Mouse (Mus musculus) embryonic stem cell, embryonic (primary cell): ENCODE results near the gene Man2b2.

Experiments used
- CTCF ChIA-PET, 4 experiments: fragments of 300-600 bp in 2 of 4; fragments of 350-600 bp in 2 of 4; sonication (Branson Sonifier 250); formaldehyde crosslinking; loops; one replicate each; lab custom pipeline; 2022; ENCODE audit warnings: inconsistent platforms in 2 of 4; lab: Charles Lee
- POLR2A ChIA-PET, 4 experiments: fragments of 300-600 bp in 2 of 4; fragments of 350-600 bp in 2 of 4; sonication (Branson Sonifier 250); formaldehyde crosslinking; loops; one replicate each; lab custom pipeline; 2022; ENCODE audit warnings: antibody characterized with exemption in 4 of 4, inconsistent platforms in 1 of 4; lab: Charles Lee

Gene Man2b2

GRCm38 (mm10) chr5:36810634-36811033, 19.8 kb downstream of the Man2b2 start:
- CTCF ChIA-PET = interaction anchor here (0.5 to 3.0 kb wide), 50 partner anchors 9 to 1995 kb away, joined by 3 to 36 read pairs (median 4); partner anchors contain the start of genes Man2b2 (in 2 of the 4) and Mrfap1 (in 1 of the 4)
- POLR2A ChIA-PET = interaction anchor here in 3 of 4 experiments (0.6 to 5.3 kb wide), 36 partner anchors 8 to 346 kb away, joined by 3 to 51 read pairs (median 5); partner anchors contain the start of genes Mrfap1 (in 3 of the 3), Man2b2 (in 2 of the 3) and Grpel1 (in 1 of the 3)

- CTCF ChIA-PET = interaction anchor here (0.6 to 3.0 kb wide), 6 partner anchors 11 to 61 kb away, joined by 3 to 12 read pairs (median 3); partner anchors contain the start of genes Man2b2 (in 2 of the 4) and Mrfap1 (in 1 of the 4)
- POLR2A ChIA-PET = interaction anchor here (0.5 to 5.3 kb wide), 11 partner anchors 9 to 32 kb away, joined by 3 to 51 read pairs (median 7); partner anchors contain the start of gene Mrfap1 (in 4 of the 4)
Measured at GRCm38 (mm10) chr5:36809123-36809522, 21.3 kb downstream of the Man2b2 start.

DNA sequence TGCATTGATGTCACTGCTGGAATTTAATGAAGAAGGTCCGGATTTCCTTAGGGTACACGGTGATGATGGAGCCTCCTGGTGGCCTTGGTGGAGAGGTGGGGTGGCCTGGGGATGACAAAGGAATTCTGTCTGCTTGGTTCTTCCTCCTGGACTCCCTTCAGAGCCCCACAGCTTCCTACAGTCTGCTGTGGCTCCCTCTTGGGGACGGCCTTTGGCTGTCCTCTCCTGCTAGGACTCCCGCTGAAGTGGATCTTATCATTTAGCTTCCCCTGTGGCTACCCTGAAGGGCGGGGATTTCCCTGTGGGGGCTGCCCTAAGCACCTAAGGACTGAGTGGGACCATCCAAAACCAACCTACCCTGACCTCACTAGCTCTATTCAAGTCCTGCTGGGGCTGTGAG, 23.3 kb downstream of the Man2b2 start:
- POLR2A ChIA-PET = interaction anchor here in 3 of 4 experiments (0.6 to 5.3 kb wide), 12 partner anchors 10 to 225 kb away, joined by 3 to 51 read pairs (median 4); partner anchors contain the start of gene Mrfap1 (in 3 of the 3)
- CTCF ChIA-PET = interaction anchor here (0.6 to 2.6 kb wide), 7 partner anchors 10 to 411 kb away, joined by 3 to 12 read pairs (median 5); partner anchors contain the start of genes Man2b2 (in 1 of the 4) and Mrfap1 (in 1 of the 4)

- ChIA-PET CTCF (interaction anchor here (0.6 to 2.0 kb wide), 14 partner anchors 10 to 492 kb away, joined by 3 to 11 read pairs (median 4); partner anchors contain the start of gene Man2b2 (in 3 of the 4)), POLR2A (interaction anchor here (0.5 to 3.6 kb wide), 40 partner anchors 8 to 696 kb away, joined by 3 to 51 read pairs (median 5); partner anchors contain the start of genes Grpel1 (in 3 of the 4), Man2b2 (in 2 of the 4) and Evc2 (in 1 of the 4))
Measured at GRCm38 (mm10) chr5:36797291-36797690, 33.2 kb downstream of the Man2b2 start.

DNA sequence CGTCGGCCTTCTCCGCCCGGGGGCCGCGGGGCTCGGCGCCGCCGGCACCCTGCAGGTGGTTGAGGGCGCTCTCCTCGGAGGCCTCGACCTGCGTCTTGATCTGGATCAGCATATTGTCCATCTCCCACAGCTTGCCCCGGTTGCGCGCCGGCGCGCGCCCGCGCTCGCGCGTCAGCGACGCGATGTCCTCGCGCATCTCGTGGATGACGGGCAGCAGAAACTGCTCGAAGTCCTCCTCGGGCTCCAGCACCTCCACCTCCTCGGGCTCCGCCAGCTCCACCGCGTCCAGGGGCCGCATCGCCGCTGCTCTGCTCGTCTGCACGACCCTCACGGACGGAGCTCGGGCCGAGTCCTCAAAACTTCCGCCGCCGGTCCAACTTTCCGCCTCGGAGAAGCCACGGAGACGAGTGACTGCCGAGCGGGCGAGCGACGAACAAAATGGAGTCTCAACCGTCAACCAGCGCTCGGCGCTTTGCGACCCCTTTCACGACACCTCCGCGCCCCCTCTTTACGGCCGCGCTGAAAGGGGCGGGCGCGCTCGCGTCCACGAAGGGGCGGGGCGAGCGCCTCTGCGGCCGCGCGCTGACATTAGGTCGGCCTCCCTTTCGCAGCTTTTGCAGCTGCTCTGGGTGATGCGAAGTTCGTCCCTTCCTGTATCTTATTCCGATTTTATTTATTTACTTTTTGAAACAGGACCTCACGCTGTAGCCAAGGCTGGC, 34.0 kb downstream of the Man2b2 start, which contains the start of gene Mrfap1:
Gene Mrfap1, minus strand, starts transcription at position 477 of the 719 bp plus-strand sequence.
- POLR2A ChIA-PET = interaction anchor here (0.5 to 3.6 kb wide), 39 partner anchors 9 to 332 kb away, joined by 3 to 51 read pairs (median 5); partner anchors contain the start of genes Grpel1 (in 3 of the 4) and Man2b2 (in 2 of the 4)
- CTCF ChIA-PET = interaction anchor here (0.6 to 2.0 kb wide), 14 partner anchors 11 to 856 kb away, joined by 3 to 11 read pairs (median 4); partner anchors contain the start of gene Man2b2 (in 3 of the 4)

- ChIA-PET POLR2A (interaction anchor here in 3 of 4 experiments (0.7 to 3.6 kb wide), 22 partner anchors 8 to 1040 kb away, joined by 3 to 51 read pairs (median 6); partner anchors contain the start of genes Man2b2 (in 2 of the 3) and Grpel1 (in 1 of the 3)), CTCF (interaction anchor here in 2 of 4 experiments (0.6 to 2.0 kb wide), 3 partner anchors 35 to 855 kb away, joined by 4 to 6 read pairs (median 6); partner anchors contain the start of gene Man2b2 (in 2 of the 2))
Measured at GRCm38 (mm10) chr5:36795647-36796295, 34.7 kb downstream of the Man2b2 start.

DNA sequence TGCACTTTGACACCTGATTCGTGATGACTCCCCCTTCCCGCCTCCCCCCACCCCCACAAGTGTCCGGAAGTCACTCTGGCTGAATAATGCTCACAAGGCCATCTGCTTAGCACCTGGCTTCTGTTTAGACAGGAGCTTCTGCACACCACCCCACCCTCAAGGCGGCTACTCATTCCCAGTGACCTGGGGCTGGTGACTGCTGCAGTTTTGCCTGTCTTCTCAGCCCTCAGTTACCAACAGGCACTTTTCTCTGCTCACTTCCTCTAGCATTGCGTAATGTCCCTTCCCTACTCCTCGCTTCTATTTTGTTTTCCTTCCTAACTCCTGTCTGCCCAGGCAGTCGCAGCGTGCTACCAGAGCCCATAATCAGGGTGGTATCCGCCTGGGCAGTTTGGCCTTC, 38.6 kb downstream of the Man2b2 start:
- ChIA-PET POLR2A (interaction anchor here in 2 of 4 experiments (0.7 to 3.9 kb wide), 6 partner anchors 16 to 1066 kb away, joined by 3 to 26 read pairs (median 4); no protein-coding TSS in a partner anchor), CTCF (interaction anchor here in 3 of 4 experiments (0.5 to 2.7 kb wide), 3 partner anchors 19 to 219 kb away, joined by 3 to 12 read pairs (median 7); no protein-coding TSS in a partner anchor)

DNA sequence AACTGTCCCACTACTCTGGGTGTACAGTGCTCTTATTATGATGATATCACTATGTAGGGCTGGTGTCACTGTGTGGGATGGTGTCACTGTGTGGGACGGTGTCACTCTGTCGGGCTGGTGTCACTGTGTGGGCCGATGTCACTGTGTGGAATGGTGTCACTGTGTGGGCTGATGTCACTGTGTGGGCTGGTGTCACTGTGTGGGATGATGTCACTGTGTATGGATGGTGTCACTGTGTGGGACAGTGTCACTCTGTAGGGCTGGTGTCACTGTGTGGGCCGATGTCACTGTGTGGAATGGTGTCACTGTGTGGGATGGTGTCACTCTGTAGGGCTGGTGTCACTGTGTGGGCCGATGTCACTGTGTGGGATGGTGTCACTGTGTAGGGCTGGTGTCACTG, 44.4 kb downstream of the Man2b2 start:
- ChIA-PET POLR2A (no interaction called here), CTCF (no interaction called here)

- CTCF ChIA-PET = interaction anchor here in 1 of 4 experiments (1.1 kb wide), 1 partner anchor 51 kb away, joined by 4 read pairs; the partner anchor contains the start of gene Man2b2
- POLR2A ChIA-PET = interaction anchor here in 2 of 4 experiments (0.7 to 1.6 kb wide), 5 partner anchors 13 to 315 kb away, joined by 3 to 6 read pairs (median 3); partner anchors contain the start of gene Grpel1 (in 1 of the 2)
Measured at GRCm38 (mm10) chr5:36779512-36779911, 50.9 kb downstream of the Man2b2 start.

DNA sequence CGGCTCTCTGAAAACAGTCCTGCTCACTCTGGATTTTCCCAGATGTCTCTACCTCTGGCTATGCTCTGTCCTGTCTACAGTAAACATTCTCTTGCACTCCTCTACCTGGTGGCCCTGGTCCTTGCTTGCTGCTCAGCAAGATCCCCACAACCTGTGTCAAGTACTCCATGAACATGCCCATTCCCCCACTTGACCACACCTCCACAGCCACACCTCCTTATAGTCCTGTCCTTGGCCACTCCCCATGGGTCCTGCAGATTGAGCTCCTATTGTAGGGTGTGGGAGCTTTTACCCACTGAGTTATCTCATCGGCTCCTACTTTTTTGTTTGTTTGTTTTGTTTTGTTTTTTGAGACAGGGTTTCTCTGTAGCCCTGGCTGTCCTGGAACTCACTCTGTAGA, 51.6 kb downstream of the Man2b2 start:
- ChIA-PET POLR2A (interaction anchor here in 2 of 4 experiments (0.7 to 7.4 kb wide), 7 partner anchors 9 to 314 kb away, joined by 3 to 48 read pairs (median 4); partner anchors contain the start of genes Grpel1 (in 1 of the 2) and Mrfap1 (in 1 of the 2)), CTCF (interaction anchor here in 1 of 4 experiments (1.1 kb wide), 2 partner anchors 15 to 51 kb away, joined by 3 to 4 read pairs; partner anchors contain the start of gene Man2b2)

DNA sequence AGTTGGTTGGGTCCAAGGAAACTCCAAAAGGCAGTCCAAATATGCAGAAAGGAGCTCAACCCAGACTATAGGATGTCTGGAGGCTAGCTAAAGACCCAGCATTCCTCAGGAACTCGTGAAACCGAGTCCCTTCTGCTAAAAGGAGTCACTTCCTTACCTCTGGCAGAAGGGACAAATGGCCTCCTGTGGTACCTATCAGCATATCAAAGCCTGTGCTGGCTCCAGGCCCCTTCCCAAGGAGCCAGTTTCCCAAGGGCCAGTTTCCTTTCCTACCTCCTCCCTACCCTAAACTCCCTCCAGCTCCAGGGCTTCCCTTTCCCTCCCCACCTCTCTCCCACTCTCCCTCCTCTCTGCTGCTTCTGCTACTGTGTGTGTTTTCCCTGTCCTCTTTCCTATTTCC, 53.3 kb downstream of the Man2b2 start:
- ChIA-PET CTCF (interaction anchor here (0.6 to 3.1 kb wide), 11 partner anchors 14 to 1024 kb away, joined by 3 to 10 read pairs (median 3); partner anchors contain the start of gene Man2b2 (in 1 of the 4)), POLR2A (interaction anchor here in 3 of 4 experiments (0.5 to 7.4 kb wide), 24 partner anchors 8 to 561 kb away, joined by 3 to 48 read pairs (median 4); partner anchors contain the start of genes Mrfap1 (in 3 of the 3), Evc2 (in 1 of the 3) and Grpel1 (in 1 of the 3))

DNA sequence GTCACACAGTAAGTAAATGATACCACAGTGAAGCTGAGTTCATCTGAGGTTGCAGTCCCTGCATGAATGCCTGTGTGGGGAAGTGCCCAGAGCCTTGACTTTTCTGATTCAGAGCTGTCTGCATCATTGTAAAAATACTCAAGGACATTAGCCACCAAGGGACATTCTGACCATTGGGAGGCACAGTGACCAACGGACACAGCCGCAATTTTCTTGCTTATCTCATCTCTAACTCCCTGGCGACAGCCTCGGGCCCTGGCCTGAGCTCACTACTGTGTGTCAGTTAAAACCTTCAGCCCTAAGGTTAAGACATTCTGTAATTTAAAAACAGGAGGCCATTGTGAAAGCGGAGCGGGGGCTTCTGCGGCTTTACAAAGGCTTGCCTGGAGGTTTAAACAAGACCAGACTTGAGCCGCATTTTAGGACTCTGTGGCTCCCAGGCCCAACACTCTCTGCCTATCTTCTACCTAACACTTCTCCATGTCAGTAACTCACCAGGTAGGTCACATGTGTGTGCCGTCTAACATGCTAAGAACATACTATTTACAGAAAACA, 54.4 kb downstream of the Man2b2 start:
- POLR2A ChIA-PET = interaction anchor here in 3 of 4 experiments (1.1 to 7.4 kb wide), 16 partner anchors 9 to 311 kb away, joined by 3 to 48 read pairs (median 5); partner anchors contain the start of genes Mrfap1 (in 2 of the 3), Grpel1 (in 1 of the 3) and Man2b2 (in 1 of the 3)
- CTCF ChIA-PET = interaction anchor here (0.6 to 3.1 kb wide), 9 partner anchors 32 to 55 kb away, joined by 3 to 10 read pairs (median 3); partner anchors contain the start of gene Man2b2 (in 1 of the 4)

DNA sequence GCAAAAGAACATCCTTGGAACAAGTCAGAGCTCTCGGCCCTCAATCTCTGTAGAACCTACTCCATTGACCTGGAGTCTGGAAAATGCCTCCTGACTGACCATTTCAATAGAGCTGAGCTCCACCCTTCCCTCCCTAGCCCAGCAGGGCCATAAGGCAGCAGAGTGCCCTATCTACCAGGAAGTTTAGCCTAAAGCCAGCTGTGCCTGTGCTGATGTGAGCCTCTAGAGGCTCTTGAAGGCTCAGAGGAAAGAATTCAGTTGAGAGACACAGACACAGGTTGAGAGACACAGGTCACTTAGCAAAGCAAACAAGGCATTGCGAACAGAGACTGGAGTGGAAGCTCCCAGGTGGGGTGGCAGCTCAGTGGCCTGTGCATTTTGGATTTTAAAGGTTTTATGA, 55.1 kb downstream of the Man2b2 start:
- CTCF ChIA-PET = interaction anchor here (0.5 to 3.1 kb wide), 9 partner anchors 12 to 377 kb away, joined by 3 to 10 read pairs (median 4); partner anchors contain the start of genes Man2b2 (in 1 of the 4) and Sorcs2 (in 1 of the 4)
- POLR2A ChIA-PET = interaction anchor here in 3 of 4 experiments (0.7 to 7.4 kb wide), 17 partner anchors 9 to 311 kb away, joined by 3 to 48 read pairs (median 3); partner anchors contain the start of genes Grpel1 (in 1 of the 3), Man2b2 (in 1 of the 3) and Mrfap1 (in 1 of the 3)

DNA sequence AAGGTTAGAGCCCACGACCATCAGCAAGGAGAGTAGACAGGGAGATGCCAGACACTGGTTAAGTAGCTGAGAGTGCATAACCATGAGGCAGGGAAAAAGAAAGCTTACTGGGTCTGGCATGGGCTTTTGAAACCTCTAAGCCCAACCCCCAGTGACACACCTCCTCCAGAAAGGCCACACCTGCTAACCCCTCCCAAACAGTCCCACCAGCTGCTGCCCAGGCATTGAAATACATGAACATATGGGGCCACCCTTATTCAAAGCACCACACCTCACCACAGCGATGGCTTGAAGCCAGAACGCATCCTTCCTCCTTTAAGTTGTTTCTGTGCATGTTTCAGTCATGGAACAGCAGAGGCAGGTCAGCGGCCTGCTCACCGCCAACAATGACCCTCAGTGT, 57.9 kb downstream of the Man2b2 start:
- ChIA-PET CTCF (interaction anchor here in 1 of 4 experiments (0.5 kb wide), 1 partner anchor 186 kb away, joined by 3 read pairs; no protein-coding TSS in a partner anchor), POLR2A (interaction anchor here in 3 of 4 experiments (0.5 to 7.4 kb wide), 7 partner anchors 9 to 377 kb away, joined by 3 to 48 read pairs (median 4); partner anchors contain the start of gene Mrfap1 (in 2 of the 3))

DNA sequence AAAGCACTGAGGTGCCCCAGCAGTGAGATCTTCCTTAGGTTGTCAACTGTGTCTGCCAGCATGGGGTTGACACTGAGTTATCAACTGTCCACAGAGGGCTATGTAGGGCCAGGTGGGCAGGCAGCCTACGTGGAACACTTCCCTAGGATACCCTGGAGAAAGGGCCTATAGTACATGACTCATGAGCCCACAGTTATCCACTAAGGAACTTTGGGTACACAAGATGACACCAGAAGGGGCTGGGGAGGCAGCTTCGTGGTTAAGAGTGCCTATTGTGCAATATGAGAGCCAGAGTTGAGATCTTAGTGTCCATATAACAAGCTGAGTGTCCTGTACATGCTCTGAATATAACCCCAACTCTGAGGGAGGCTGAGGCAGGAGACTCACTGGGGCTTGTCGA, 60.9 kb downstream of the Man2b2 start:
- CTCF ChIA-PET = no interaction called here

More for the DNA sequence above, 60.9 kb downstream of the Man2b2 start:
- POLR2A ChIA-PET = interaction anchor here in 2 of 4 experiments (0.7 kb wide), 2 partner anchors 18 to 54 kb away, joined by 3 read pairs; no protein-coding TSS in a partner anchor
